Mouse (Mus musculus) heart, embryonic 14.5 days (tissue): ENCODE measurements around the gene Trp73. TPM values are rescaled to one million over a fixed set of nuclear protein-coding genes. Genes with fewer than 3 reads are reported as not detected.

Source experiments
- ATAC-seq: fragments of 200-750 bp; cut with Nextera tagmentation; 2 replicates; pipeline ENCODE4 v1.8.0; 2017; ENCODE audit warnings: low read depth, moderate TSS enrichment; ENCODE audit not compliant: insufficient number of reproducible peaks, insufficient read depth, low FRiP score
- H3K27ac ChIP-seq, 2 experiments: fragments of 200-500 bp in 1 of 2; fragments of 300-500 bp in 1 of 2; sonication (generic) in 1 of 2; replicated peaks in 1 of 2; 2 replicates each; pipeline ENCODE4 v1.5.1; 2012 to 2014; ENCODE audit warnings: low read depth in 2 of 2, low read length in 2 of 2, control low read depth in 1 of 2, mild to moderate bottlenecking in 1 of 2, mixed read lengths in 1 of 2; ENCODE audit not compliant: control insufficient read depth in 1 of 2, insufficient read depth in 1 of 2
- H3K27me3 ChIP-seq: fragments of 300-500 bp; sonication (generic); 2 replicates; pipeline ENCODE4 v1.6.1; 2014; ENCODE audit warnings: mild to moderate bottlenecking, low read length, control low read depth; ENCODE audit not compliant: control insufficient read depth, insufficient read depth
- H3K36me3 ChIP-seq: fragments of 300-500 bp; sonication (generic); 2 replicates; pipeline ENCODE4 v1.6.1; 2014; ENCODE audit warnings: mild to moderate bottlenecking, control low read depth, low read length, mixed read lengths; ENCODE audit not compliant: control insufficient read depth, insufficient read depth
- H3K4me1 ChIP-seq, 2 experiments: fragments of 200-500 bp in 1 of 2; fragments of 300-500 bp in 1 of 2; sonication (generic) in 1 of 2; 2 replicates each; pipeline ENCODE4 v1.6.1; 2012 to 2014; ENCODE audit warnings: low read length in 2 of 2, control low read depth in 1 of 2, mixed read lengths in 1 of 2; ENCODE audit not compliant: control insufficient read depth in 2 of 2, insufficient read depth in 2 of 2
- H3K4me2 ChIP-seq: fragments of 300-500 bp; sonication (generic); 2 replicates; pipeline ENCODE4 v1.6.1; 2014; ENCODE audit warnings: mild to moderate bottlenecking, low read length
- H3K4me3 ChIP-seq, 2 experiments: fragments of 200-500 bp in 1 of 2; fragments of 300-500 bp in 1 of 2; sonication (generic) in 1 of 2; 2 replicates each; pipeline ENCODE4 v1.5.1; 2012 to 2014; ENCODE audit warnings: low read length in 2 of 2, mild to moderate bottlenecking in 2 of 2, control low read depth in 1 of 2, low read depth in 1 of 2, moderate library complexity in 1 of 2; ENCODE audit not compliant: control insufficient read depth in 1 of 2, insufficient read depth in 1 of 2
- H3K9ac ChIP-seq: fragments of 300-500 bp; sonication (generic); 2 replicates; pipeline ENCODE4 v1.6.1; 2014; ENCODE audit warnings: mild to moderate bottlenecking, low read length
- H3K9me3 ChIP-seq: fragments of 300-500 bp; sonication (generic); 2 replicates; pipeline ENCODE4 v1.6.1; 2016; ENCODE audit warnings: low read length, control low read depth; ENCODE audit not compliant: control insufficient read depth
- WGBS: fragments of 180-500 bp; shearing (Covaris S2); extraction: QIAGEN DNeasy Blood & Tissue Kit; methylation state at CpG from one replicate; pipeline ENCODE4 v1.1.7; 2014; 5-methylcytosine and 5-hydroxymethylcytosine counted together
- polyA plus RNA-seq: library from polyadenylated mRNA; unstranded; fragments of >200 nt; fragmentation: Nextera tagmentation; extraction: Ambion mirVana; gene quantifications from 2 replicates; pipeline ENCODE4 v1.2.1, GENCODE M21; 2014

Trp73 gene
- polyA plus RNA-seq, 1 experiment from 2014 or later: 0.08 TPM

- H3K27me3 ChIP-seq: peaks cover 12% of the 10 kb centered on the region; the same call in 1 of the 2 replicates
- 0 out of 2 replicates have a peak, but pooled peaks have one; percentile 37 for ATAC-seq
- 55% methylated on average over 14 of the region's 14 CpGs for WGBS
These were observed 74.9 kb downstream of the Trp73 start for GRCm38 (mm10) chr4:154064827-154065773.

GRCm38 (mm10) chr4:154057696-154058095 is 82.3 kb downstream of the Trp73 start:
- H3K4me3 ChIP-seq: no peak overlapping the region
- no peak overlapping the region for H3K27ac ChIP-seq
- ATAC-seq: no peak
- H3K4me1 ChIP-seq: no peaks in the 10 kb centered on the region
- no peak overlapping the region for H3K4me2 ChIP-seq
- H3K9ac ChIP-seq: no peak overlapping the region
- no peaks in the 10 kb centered on the region for H3K36me3 ChIP-seq
- WGBS: 53% methylated on average over 4 of the region's 4 CpGs
- H3K27me3 ChIP-seq: no peaks in the 10 kb centered on the region
- no peaks in the 10 kb centered on the region for H3K9me3 ChIP-seq

More at GRCm38 (mm10) chr4:154064827-154065773, 74.9 kb downstream of the Trp73 start:
- H3K9me3 ChIP-seq: no peaks in the 10 kb centered on the region
- no peak overlapping the region for H3K9ac ChIP-seq
- H3K4me3 ChIP-seq: no peak overlapping the region
- H3K4me1 ChIP-seq: no peaks in the 10 kb centered on the region
- no peak overlapping the region for H3K4me2 ChIP-seq
- H3K36me3 ChIP-seq: no peaks in the 10 kb centered on the region
- H3K27ac ChIP-seq: no peak overlapping the region

GRCm38 (mm10) chr4:154056661-154057060 is 83.3 kb downstream of the Trp73 start:
- 25% methylated on average over 2 of the region's 2 CpGs for WGBS
- Histone ChIP-seq H3K4me2 (no peak overlapping the region), H3K9me3 (no peaks in the 10 kb centered on the region), H3K9ac (no peak overlapping the region), H3K27ac (no peak overlapping the region), H3K36me3 (no peaks in the 10 kb centered on the region), H3K4me3 (no peak overlapping the region), H3K27me3 (no peaks in the 10 kb centered on the region), H3K4me1 (no peaks in the 10 kb centered on the region)
- ATAC-seq: no peak

GRCm38 (mm10) chr4:154056046-154056445 is 84.0 kb downstream of the Trp73 start:
- no peaks in the 10 kb centered on the region for H3K27me3 ChIP-seq
- H3K4me1 ChIP-seq: no peaks in the 10 kb centered on the region
- no peak overlapping the region for H3K27ac ChIP-seq
- H3K9ac ChIP-seq: no peak overlapping the region
- H3K36me3 ChIP-seq: no peaks in the 10 kb centered on the region
- WGBS: 60% methylated on average over 2 of the region's 2 CpGs
- ATAC-seq: no peak
- no peaks in the 10 kb centered on the region for H3K9me3 ChIP-seq
- H3K4me3 ChIP-seq: no peak overlapping the region
- H3K4me2 ChIP-seq: no peak overlapping the region

- H3K9ac ChIP-seq: no peak overlapping the region
- no peaks in the 10 kb centered on the region for H3K4me1 ChIP-seq
- no peaks in the 10 kb centered on the region for H3K27me3 ChIP-seq
- H3K4me3 ChIP-seq: no peak overlapping the region
- no peak overlapping the region for H3K27ac ChIP-seq
- H3K36me3 ChIP-seq: no peaks in the 10 kb centered on the region
- no peak overlapping the region for H3K4me2 ChIP-seq
- WGBS: 63% methylated on average over 7 of the region's 7 CpGs
- no peaks in the 10 kb centered on the region for H3K9me3 ChIP-seq
- no peak for ATAC-seq
These were observed 84.5 kb downstream of the Trp73 start for GRCm38 (mm10) chr4:154055482-154055881.

GRCm38 (mm10) chr4:154053065-154053464 is 86.9 kb downstream of the Trp73 start:
- Histone ChIP-seq H3K27me3 (no peaks in the 10 kb centered on the region), H3K36me3 (no peaks in the 10 kb centered on the region), H3K9ac (no peak overlapping the region), H3K4me2 (no peak overlapping the region), H3K4me3 (no peak overlapping the region), H3K9me3 (no peaks in the 10 kb centered on the region), H3K27ac (no peak overlapping the region), H3K4me1 (no peaks in the 10 kb centered on the region)
- ATAC-seq: no peak
- 57% methylated on average over 4 of the region's 4 CpGs for WGBS

- ATAC-seq: no peak
- H3K4me1 ChIP-seq: no peaks in the 10 kb centered on the region
- no peaks in the 10 kb centered on the region for H3K36me3 ChIP-seq
- no peak overlapping the region for H3K27ac ChIP-seq
- H3K4me2 ChIP-seq: no peak overlapping the region
- no peak overlapping the region for H3K4me3 ChIP-seq
- WGBS: 78% methylated on average over 3 of the region's 3 CpGs
- H3K27me3 ChIP-seq: no peaks in the 10 kb centered on the region
- no peak overlapping the region for H3K9ac ChIP-seq
- H3K9me3 ChIP-seq: no peaks in the 10 kb centered on the region
These were observed 88.6 kb downstream of the Trp73 start for GRCm38 (mm10) chr4:154051401-154051800.
